Mouse (Mus musculus): Measurements from ENCODE around the gene Trpt1.

DNA sequence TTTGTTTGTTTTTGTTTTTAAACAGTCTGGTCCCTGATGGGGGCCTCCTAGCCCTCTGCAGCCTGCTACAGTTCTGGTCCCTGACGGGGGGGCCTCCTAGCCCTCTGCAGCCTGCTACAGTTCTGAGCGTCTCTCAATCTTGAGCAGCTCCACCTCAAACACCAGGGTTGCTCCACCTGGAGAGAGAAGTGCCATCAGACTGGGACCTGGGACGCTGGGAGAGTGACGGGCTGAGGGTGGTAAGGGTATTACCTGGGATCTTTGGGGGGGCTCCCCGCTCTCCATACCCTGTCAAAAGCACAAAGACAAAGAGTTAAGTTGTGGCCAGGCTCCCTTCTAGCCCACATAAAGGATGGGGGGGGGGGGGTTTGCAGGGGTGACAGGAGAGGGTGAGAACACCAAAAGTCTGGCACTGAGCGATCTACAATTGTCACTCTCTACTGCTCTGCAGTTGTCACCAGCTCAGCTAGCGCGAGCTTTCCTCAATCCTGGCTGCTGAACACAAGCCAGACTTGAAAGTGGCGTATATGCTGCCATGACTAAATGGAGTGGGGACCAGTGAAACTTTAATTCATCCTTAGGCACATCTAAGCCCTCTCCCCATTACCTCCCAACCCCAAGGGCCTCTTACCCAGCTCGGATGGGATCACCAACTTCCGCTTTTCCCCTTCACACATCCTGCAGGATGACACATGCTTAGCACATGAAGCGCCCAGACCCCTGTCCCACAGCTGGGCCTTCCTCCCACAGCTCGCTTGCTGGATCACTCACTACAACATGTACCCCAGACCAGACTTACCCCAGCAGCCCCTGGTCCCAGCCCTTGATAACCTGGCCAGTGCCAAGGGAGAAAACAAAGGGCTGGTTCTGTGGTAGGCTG is 17.9 kb upstream of the Trpt1 start:
- no peak for TF ChIP-seq CTCF (IDR thresholded peaks at IDR 0.05)
- TF ChIP-seq EP300 (IDR thresholded peaks at IDR 0.05), result no peak

Measured in lung, postnatal 0 days (tissue).